Mouse (Mus musculus) frontal cortex, adult 2 months (tissue): ENCODE data around the gene R3hcc1l. TPM values are rescaled to one million over a fixed set of nuclear protein-coding genes. Genes with fewer than 3 reads are reported as not detected.

Source experiments
- DNase-seq, 2 experiments: peaks; one replicate each; pipeline ENCODE4 v3.0.0; 2022; ENCODE audit warnings: low spot score in 1 of 2; ENCODE audit errors: extremely low spot score in 1 of 2
- polyA plus RNA-seq: library from polyadenylated mRNA; depleted of rRNA; stranded (reverse); fragments of >200 nt; gene quantifications from 2 replicates; pipeline ENCODE4 v1.2.3, GENCODE M21; 2012

Gene R3hcc1l
- polyA plus RNA-seq, 1 experiment: 15.2 TPM

- DNase-seq: no peak
Observed at GRCm38 (mm10) chr19:42595066-42595465, 76.5 kb downstream of the R3hcc1l start.

GRCm38 (mm10) chr19:42597286-42597685 is 78.7 kb downstream of the R3hcc1l start:
- no peak for DNase-seq

GRCm38 (mm10) chr19:42597896-42598295 is 79.3 kb downstream of the R3hcc1l start:
- no peak for DNase-seq

GRCm38 (mm10) chr19:42599891-42600290 is 81.3 kb downstream of the R3hcc1l start:
- DNase-seq: no peak

- DNase-seq: no peak
Observed at GRCm38 (mm10) chr19:42600591-42600990, 82.0 kb downstream of the R3hcc1l start.

GRCm38 (mm10) chr19:42601445-42601844 is 82.9 kb downstream of the R3hcc1l start:
- no peak for DNase-seq

GRCm38 (mm10) chr19:42602041-42602440 is 83.5 kb downstream of the R3hcc1l start:
- no peak for DNase-seq

- no peak for DNase-seq
Observed at GRCm38 (mm10) chr19:42602576-42602975, 84.0 kb downstream of the R3hcc1l start.

- DNase-seq: no peak
Observed at GRCm38 (mm10) chr19:42608082-42608481, 89.5 kb downstream of the R3hcc1l start.

GRCm38 (mm10) chr19:42609716-42610115 is 91.2 kb downstream of the R3hcc1l start:
- no peak for DNase-seq

- no peak for DNase-seq
Observed at GRCm38 (mm10) chr19:42611746-42612145, 93.2 kb downstream of the R3hcc1l start.

GRCm38 (mm10) chr19:42612654-42613053 is 94.1 kb downstream of the R3hcc1l start, which contains the start of gene Loxl4:
Loxl4 (minus strand) TSS chr19:42612813.
- DNase-seq: no peak

GRCm38 (mm10) chr19:42613116-42613515 is 94.6 kb downstream of the R3hcc1l start:
- no peak for DNase-seq

- no peak for DNase-seq
Observed at GRCm38 (mm10) chr19:42613647-42614225, 95.2 kb downstream of the R3hcc1l start.

GRCm38 (mm10) chr19:42628068-42628467 is 109.5 kb downstream of the R3hcc1l start:
- no peak for DNase-seq

GRCm38 (mm10) chr19:42631541-42631961 is 113.0 kb downstream of the R3hcc1l start:
- DNase-seq: peak in 1 of 2 experiments; percentile 52

- DNase-seq: no peak
Observed at GRCm38 (mm10) chr19:42632301-42632700, 113.7 kb downstream of the R3hcc1l start.

GRCm38 (mm10) chr19:42633650-42634049 is 115.1 kb downstream of the R3hcc1l start:
- DNase-seq: no peak

GRCm38 (mm10) chr19:42636631-42637030 is 118.1 kb downstream of the R3hcc1l start:
- DNase-seq: no peak

GRCm38 (mm10) chr19:42638604-42639481 is 120.3 kb downstream of the R3hcc1l start:
- no peak for DNase-seq

- DNase-seq: no peak
Observed at GRCm38 (mm10) chr19:42639544-42639943, 121.0 kb downstream of the R3hcc1l start.

- DNase-seq: no peak
Observed at GRCm38 (mm10) chr19:42640211-42640610, 121.7 kb downstream of the R3hcc1l start.
